Mouse (Mus musculus) frontal cortex, postnatal 25 days (tissue): ENCODE data around the gene Dnmbp.

ENCODE experiments used
- DNase-seq, 2 experiments: peaks; one replicate each; pipeline ENCODE4 v3.0.0; 2022; ENCODE audit warnings: low spot score in 2 of 2

Gene Dnmbp

DNA sequence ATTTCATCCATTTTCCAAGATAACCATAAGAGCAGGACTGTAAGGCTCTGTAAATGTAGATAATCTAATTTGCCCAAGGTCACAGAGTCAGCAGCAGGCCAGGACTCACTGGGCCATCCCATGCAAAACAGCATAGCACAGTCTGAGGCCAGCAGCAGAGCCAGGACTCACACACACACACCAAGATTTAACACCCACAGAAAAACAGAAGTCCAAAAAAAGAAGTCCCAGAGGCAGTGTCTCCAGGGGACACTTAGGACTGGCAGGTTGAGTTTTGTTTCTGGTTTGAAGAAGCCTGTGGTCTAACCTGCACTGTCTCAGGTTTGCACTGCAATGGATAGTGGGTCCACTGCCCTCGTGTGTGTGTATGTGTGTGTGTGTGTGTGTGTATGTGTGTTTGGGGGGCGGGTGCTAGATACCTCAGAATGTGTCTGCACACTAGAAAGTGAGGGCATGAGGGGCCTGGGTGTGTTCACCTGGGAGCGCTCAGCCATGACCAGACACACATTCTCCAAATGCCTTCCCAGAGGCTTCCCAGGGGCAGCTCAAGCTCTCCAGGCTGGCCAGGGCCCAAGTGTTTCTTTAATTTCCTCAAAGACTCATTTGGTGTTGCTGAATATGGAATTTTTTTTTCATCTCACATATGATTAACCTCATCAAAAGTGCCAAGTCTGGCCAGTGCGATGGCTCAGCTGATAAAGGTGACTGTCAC lies 27.1 kb downstream of the Dnmbp start:
- no peak for DNase-seq

DNA sequence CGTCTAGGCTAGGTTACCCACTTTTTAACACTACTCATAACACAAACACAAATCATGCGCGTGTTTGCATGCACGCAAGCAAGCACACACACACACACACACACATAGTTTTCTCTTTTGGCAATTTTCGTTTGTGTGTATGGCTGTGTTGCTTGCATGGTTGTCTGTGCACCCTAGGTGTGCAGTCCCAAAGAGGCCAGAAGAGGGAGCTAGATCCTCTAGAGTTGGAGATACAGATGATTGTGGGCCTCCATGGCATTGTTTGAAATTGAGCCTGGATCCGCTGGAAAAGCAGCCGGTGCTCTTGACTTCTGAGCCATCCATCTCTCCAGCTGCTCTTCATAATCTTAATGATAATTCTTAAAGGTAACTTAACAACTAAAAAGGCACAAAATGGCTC lies 33.5 kb downstream of the Dnmbp start:
- no peak for DNase-seq

DNA sequence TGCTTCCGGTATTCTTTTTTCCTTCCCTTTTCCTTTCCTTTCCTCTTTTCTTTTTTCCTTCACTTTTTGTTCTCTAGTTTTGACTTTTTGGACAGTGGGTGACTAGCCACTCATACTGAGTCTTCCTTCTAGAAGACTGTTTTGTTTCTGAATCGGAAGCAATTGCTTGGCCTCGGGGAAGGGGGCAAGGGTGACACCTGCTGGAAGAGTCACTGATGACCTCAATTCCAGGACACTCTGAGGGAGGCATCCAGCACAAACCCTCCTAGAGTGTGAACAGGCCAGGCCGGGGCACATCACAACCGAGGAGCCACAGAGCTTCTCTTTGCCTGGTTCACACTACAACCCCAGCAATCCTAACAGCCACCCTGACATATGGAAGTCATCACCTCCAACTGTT lies 34.0 kb downstream of the Dnmbp start:
- no peak for DNase-seq

DNA sequence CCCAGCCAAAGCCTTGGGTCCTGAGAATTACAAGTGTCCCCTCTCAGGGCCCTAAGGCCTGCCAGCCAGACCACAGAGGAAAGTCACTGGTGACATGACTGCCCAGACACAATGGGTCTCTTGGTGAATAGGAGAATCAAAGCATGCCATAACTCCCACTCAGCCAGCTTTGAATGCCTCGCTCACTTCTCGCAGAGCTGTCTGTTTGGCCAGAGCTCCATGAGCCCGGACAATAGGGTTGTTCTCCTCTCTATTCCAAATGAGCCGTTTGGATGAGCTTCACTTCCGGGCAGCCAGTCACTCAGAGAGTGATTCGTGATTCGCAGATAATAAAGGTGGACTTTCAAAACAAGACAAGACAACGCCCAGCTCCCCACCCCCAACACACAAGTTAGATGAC lies 34.9 kb downstream of the Dnmbp start:
- no peak for DNase-seq

DNA sequence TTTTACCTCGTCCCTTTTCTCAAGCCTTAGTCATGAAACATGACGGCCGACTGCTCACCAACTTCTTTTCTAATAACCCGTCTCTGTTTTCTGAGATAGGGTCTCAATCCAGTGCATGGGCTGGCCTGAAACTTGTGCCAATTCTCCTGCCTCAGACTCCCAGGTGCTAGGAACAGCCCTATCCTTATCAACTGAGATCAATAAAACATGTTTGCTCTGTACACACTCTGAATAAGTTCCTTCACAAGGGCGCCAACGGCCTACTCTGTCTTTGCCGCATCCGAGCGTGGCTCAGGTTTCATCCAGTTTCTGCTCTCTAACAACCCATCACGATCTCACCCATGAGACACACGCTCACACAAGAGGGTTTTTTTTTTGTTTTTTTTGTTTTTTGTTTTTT lies 35.7 kb downstream of the Dnmbp start:
- no peak for DNase-seq

DNA sequence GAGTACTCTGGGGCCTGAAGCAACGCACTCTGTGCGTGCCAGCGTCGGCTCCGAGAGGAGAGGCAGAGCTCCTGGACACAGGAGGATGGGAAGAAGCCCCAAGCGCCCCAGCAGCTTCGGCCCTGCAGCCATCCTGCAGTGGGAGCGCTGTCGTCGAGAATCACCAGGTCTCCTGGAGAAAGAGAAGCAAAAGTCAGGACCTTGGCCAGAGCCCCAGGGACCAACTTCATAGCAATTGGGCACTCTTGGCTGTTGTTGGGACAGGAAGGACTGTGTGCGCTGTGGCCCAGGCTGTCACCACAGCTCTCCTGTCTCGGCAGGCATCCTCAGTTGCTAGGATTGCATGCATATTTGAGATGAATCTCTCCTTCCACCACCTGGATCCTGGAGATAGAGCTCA lies 37.1 kb downstream of the Dnmbp start:
- DNase-seq = no peak

DNA sequence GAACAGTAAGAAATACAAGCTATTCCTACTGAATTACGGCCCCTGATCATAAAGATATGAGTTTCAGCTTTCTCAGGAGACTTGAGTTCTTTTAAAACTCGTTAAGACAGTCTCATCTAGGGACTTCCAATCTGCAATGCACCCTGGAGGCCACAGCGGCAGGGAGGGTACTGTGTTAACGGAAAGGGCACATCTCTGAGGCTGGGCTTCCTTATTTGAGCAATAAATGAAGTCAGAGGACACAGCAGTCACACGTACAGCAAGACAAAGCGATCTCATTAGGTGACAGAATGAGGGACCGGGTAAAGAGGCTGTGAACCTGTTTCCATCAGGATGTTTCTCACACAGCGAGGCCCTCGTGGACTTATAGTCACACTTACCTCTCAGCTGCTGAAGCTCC lies 39.3 kb downstream of the Dnmbp start:
- DNase-seq = no peak

DNA sequence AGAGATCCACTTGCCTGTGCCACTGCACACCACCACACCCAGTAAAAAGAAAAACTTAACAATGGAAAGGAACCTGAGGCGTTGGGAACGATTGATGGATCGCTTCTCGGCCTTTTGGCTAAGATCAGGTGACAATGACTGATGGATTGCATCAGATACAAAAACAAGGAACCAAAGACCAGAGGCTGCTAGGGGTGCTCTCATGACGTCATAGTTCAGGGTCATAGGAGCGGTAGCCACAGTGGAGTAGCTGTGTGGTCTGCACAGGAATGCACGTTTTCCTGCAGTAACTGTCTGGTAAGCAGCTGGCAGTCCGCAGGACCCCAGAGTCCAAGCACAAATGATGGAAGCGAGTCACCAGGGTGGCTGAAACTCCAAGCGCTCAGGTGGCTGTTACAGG lies 41.4 kb downstream of the Dnmbp start:
- no peak for DNase-seq

DNA sequence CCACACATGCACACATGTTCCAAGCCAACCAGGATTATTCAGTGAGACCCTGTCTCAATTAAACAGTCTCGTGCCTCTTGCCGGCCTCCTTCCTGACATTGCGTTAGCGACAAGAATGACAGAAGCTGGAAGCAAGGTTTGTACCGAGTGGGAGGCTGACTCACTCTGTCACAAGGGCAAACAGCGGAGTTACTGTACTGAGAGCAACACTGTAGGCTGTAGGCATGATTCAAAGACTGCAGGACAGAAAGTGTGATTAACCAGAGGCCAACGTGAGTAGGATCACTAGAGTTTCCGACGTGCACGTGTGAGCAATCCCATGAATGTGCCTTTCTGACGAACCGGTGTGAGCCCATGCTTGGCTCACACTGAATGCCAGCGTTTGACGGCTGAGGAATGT lies 43.5 kb downstream of the Dnmbp start:
- peak in 1 of 2 experiments; percentile 14 for DNase-seq

DNA sequence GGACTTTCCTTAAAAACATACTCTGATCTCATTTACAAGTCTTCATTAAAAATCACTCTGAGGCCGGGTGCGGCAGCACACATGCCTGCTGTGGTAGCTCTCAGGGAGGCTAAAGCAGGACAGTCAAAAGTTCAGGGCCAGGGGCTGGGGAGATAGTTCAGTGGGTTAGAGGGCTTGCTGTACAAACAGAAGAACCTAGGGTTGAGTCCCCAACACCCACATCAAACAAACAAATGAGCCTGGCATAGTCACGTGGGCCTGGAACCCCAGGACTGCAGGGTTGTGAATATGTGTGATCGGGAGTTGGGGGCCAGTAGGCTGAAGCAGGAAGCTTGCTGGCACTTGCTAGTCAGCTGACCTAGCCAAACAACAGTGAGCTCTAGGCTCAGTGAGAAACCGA lies 44.0 kb downstream of the Dnmbp start:
- DNase-seq = no peak

DNA sequence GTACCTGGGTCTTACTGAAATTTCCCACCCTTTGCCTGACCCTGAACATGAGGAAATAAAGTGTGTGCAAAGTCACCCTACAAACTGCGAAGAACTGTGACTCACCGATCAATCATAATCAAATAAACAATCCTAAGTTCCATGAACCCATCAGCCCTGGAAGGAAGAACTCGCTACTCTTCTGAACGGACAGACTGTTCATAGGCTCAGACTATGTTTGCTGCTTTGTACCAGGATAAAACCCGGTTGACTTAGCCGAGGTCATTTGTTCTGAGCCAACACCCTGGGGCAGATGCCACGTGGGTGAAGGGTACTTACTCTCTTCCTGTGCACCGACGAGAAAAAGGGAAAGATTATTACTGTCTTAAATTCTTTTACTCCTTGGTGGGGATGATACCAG lies 45.2 kb downstream of the Dnmbp start:
- no peak for DNase-seq

DNA sequence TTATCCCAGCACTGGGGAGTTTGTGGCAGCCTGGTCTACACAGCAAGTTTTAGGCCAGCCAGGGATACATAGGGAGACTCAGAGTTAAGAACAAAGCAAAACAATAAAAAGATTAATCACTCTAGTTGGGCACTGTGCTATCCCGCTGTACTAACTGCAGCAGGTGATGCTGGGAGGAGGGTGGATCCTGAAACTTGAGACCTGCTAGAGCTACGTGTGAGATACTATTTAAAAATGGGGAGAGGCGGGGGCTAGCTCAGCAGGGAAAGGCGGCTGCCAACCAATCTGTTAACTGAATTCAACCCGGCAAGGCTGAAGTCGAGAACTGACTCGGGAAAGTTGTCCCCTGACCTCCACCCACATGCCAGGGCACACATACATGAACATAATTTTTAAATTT lies 45.9 kb downstream of the Dnmbp start:
- DNase-seq = no peak

DNA sequence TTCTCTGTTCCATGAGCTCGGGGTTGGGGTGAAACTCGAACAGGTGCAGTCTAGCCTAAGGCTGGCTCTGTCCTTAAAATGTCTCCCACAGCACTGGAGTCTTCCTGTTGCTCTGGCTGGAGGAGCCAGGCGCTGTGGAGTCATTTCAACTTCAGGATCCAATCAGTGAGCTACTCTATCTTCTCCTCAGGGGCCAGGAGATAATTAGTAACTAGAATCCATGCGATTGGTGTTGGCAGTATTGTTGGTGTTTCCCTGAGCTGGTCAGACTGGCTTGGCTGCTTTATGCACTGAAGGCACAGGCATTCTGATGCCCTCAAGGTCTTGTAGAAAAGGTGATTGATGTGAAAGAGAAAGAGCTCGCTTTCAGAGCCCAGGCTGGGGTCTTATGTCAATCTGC lies 49.5 kb downstream of the Dnmbp start:
- DNase-seq = no peak

DNA sequence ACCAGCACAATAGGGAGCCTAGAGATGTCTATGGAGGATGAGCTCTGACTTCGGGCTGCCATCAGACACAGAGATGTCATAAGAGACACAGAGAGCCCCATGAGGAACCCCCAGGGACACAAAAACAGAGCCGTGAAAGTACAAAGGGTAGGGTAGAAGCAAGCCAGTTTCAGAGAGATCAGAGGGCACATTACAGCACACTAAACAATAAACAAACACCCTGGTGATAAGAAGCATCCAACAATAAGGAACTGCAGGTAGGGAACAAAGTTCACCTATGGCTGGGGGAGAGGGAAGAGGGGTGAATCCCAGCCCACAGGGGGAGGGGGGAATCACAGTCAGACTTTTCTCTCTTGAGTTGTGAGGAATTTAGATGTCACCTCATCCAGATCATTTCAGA lies 52.3 kb downstream of the Dnmbp start:
- DNase-seq = no peak

DNA sequence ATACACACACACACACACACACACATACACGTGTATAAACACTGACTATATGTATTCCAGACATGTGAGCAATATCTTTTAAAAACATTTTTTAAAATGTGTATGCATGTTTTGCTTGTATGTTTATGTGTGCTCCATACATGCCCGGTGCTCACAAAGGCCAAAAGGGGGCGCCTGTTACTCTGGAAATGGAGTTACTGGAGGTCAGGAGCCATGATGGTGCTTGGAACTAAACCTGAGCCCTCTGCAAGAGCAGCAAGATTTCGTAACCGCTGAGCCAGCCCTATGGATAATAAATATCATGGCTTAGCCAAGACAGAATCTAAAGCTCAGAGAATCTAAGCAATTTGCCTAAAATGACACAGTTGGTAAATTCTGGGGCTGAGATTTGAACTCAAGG lies 52.7 kb downstream of the Dnmbp start:
- no peak for DNase-seq

DNA sequence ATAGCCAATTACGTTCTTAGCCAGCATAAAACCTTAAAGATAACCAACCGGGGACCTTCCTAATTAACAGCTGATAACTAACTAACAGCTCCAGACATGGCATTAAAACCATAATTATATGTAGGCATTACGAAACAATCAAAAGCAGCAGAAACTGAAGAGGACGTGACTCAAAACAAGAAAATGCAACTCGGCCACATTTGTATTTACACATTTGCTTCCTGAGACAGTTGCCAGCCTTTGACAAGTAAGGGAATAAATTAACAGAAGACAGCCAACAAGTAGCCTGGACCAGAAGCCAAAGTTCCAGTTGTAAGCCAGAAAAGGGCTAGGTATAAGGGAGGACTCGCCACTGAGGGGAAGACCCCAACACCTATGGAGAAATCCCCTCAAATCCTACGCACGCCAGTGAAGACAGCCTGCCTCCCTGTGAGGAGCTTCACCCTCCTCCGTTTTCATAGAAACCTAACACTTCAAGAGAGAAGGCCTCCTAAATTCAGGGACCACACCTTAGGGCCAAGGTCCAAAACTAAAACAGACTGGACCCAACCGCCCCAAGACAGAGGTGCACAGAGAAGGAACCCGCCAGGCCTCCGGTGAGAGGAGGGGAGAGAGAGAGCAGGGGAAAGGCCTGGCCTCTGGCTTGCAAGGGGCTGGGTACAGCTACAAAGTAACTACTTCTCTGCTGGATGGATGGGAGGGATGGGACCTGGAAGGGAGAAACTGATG lies 53.5 kb downstream of the Dnmbp start:
- DNase-seq = no peak

DNA sequence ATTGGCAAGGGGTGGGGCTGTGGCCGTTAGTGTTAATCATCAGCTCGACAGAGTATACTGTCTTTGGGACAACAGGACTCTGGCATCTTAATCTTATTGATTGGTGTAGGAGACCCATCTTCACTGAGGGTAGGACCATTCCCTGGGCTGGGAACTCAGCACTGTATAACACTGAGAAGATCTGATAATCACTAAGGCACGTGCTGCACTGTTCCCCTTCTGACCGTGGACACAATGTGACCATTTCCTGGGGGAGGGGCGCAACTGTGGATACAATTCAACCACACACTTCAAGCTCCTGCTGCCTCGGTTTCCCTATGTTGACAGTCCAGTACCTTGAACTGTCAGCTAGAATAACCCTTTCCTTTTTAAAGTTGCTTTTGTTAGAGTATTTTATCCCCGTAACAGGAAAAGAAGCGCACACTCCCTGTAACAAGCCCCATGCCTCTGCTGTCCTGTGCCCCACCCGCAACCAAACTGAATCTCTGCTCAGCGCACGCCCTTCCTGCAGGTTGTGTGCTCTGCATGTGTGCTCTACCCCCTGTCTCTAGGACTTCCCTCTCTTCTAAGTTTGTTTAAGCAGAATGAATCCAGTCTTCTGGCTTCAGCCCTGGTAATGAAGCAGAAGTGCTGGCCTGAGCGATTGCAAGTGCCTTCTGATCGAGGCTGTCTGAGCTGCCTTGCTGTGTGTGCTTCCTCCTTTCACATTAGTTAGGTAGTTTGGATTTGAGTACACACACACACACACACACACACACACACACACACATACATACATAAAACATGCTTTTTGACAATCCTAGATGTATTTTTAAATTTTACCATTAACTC lies 55.1 kb downstream of the Dnmbp start:
- DNase-seq = no peak

DNA sequence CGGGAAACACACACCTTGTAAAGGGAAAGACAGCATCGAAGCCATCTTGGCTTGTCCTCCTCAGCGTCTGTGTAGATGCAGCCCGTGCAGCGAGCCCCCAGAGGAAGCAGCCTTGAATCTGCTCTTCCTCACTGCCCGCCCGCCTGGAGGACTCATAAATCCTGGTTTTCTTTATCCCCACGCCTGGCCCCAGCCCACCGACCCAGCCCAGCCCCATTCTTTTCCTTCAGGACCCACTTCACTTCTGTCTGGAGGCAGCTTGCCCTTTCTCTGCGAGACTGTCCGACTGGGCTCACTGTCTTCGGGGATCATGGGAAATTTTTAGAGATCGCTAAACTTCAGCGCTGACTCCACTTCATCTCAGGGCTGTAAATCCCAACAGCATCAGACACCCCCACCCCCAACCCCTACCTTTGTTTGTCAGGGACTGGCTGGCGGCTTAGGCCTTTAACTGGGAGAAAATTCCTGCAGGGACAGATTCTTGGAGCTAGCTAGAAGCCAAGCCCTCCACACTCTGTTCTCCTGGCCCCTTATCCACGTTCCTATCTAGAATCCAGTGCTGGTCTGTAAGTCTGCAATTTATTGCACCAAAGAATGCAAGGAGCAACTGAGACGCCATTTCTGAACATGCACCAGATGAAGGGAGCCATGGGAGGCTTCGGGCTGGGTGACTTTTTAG lies 57.0 kb downstream of the Dnmbp start:
- no peak for DNase-seq

DNA sequence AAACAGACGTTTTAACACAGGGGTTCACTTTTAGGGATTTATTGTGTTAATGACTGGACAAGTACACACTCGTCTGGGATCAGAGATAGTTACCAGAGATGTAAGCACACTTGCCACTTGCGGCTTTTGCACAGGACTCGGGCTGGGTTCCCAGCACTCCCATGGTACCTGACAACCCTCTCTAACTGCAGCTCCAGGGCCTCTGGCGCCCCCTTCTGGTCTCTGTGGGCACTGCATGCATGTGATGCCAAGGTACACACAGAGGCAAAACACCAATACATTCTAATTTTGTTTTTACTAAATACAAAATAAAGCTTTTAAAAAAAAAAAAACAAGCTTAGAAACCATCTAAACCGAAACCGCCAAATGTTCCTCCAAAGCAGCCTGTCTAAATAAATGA lies 58.4 kb downstream of the Dnmbp start:
- no peak for DNase-seq

DNA sequence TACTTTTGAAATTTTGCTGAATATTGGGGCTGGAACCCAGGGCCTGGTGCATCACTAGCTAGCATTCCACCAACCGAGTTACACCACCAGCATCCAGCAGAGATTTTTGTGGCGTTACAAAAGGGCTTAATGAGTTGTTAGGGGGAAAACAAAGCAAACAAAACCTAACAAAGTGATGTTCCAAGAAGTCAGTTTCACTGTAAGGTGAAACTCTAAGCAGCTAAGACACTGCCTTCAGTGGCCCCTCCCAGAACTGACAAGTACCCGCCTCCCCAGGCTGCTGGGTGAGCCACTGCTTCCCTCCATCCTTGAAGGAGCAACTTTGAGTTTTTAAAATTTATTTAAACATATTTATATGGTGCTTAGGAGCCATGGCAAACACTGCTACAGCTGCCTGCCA lies 59.6 kb downstream of the Dnmbp start:
- no peak for DNase-seq

DNA sequence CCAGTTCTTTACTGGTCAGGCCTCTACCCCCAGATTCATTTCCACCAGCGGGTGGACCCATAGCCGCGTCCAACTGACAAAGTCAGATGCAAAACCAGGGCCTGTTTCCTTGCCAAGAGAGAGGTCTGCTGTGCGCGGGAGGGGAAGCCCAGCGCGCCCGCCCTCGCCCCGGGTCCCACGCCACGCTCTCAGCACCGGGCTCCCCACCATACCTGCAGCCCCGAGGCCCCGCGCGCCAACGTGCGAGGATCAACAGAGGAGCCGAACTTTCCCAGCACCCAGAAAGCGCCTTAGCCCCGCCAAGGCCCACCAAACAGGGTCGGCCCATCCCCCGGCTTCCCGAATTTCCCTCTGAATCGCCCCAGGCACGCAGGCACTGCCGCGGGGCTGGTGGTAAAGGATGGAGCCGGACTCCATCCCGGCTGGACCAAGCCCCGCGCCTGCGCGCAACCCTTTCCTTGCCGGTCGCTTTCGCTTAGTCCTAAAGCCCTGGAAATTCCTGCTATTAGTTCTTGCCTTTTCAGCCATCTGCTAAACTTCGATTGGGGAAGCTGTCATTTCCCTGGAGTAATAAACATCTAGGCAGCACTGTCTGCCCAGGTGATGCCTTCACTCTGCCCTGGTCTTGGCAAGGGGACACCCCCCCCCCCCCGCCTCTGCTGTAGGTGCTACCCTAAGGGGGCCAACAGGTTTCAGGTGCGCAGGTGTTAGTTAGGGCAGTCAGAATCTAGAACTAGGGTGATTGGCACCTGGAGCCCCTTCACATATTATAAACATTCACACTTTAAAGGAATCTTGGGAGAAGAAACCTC lies 60.4 kb downstream of the Dnmbp start:
- peak; percentile 21 to 31 for DNase-seq
